Mouse (Mus musculus): ENCODE results near the gene Plaur. TPM values are rescaled to one million over a fixed set of nuclear protein-coding genes. Genes with fewer than 3 reads are reported as not detected.

Gene Plaur
- polyA plus RNA-seq, 1 experiment from 2014 or later: 0.59 TPM

DNA sequence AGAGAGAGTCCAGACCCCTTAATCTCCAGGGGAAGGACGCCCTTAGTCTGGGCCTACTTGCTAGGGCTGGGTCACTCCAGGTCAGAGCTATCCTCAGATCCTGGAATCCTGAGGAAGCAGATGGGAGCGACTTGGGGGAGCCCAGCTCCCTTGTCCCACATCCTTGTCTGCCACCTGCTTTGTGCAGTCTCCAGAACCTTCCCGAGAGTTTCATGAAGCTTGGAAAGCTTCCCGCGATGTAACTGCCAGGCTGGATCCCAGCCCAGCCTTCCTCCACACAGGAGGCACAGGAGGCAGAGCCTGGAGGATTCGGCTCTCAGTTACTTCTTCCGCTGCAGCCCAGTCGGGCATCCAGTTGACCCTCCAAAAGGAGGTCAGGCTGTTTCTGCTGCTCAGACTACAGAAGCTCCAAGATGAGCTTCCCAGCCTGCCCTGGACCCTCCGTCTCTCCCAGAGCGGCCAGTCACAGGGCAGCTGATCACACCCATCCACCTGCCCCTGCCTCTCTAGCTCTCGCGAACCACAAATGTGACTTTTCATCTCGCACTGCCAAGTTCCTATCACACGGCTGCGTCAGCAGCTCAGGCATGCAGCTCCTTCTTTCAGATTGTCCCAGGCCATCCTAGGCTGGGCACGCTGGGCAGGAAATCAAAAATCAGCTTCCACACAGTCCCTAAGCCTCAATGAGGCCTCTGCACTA, 32.7 kb upstream of the Plaur start:
- no peak overlapping the region for H3K4me2 ChIP-seq (replicated peaks)
- peaks cover 9% of the 10 kb centered on the region for H3K27me3 ChIP-seq
- no peak overlapping the region for H3K27ac ChIP-seq
- WGBS: 73% methylated on average over 16 of the region's 16 CpGs
- H3K9ac ChIP-seq: no peak overlapping the region
- ATAC-seq (ENCODE audit: low FRiP score): no peak
- no peaks in the 10 kb centered on the region for H3K36me3 ChIP-seq
- H3K4me3 ChIP-seq: no peak overlapping the region
- H3K9me3 ChIP-seq (replicated peaks): 0 out of 2 replicates have a peak, but pooled peaks cover 5% of the 10 kb centered on the region
- H3K4me1 ChIP-seq: no peaks in the 10 kb centered on the region

DNA sequence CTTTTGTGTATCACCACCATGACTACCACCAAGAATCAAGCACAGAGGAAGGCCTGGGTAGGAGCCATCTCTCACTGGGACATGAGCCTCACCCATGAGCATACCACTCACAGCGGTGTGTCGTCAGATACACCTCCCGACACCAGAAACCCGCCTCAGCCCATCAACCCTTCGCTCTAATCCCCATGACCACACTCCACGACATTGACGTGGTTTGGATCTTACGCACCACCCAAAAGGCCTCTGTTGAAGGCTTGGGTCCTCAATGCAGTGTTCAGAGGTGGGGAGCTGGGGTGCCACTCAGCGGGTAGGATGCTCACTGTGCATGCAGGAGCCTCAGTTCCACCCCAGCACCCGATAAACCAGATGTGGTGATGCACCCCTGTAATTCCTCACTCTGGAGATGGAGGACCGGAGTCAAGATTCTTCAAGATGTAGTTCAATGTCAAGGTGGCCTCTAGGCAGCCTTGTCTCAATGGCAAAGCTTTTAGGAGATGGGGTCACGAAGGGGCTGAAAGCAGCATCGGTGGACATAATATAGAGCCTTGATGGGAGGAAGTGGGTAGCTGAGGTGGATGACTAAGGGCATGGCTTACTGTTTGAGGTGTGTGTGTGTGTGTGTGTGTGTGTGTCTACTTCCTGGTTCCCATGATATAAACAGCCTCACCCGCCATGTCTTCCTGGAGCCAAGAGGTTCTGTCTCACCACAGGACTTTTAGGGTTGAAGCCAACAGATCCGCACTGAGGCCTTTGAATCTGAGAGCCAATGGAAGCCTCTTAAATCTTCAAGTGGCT, 31.5 kb upstream of the Plaur start:
- Histone ChIP-seq H3K4me3 (no peak overlapping the region), H3K36me3 (no peaks in the 10 kb centered on the region), H3K4me2 (replicated peaks) (no peak overlapping the region), H3K27ac (no peak overlapping the region), H3K9ac (no peak overlapping the region), H3K9me3 (replicated peaks) (0 out of 2 replicates have a peak, but pooled peaks cover 5% of the 10 kb centered on the region), H3K27me3 (peaks cover 9% of the 10 kb centered on the region), H3K4me1 (no peaks in the 10 kb centered on the region)
- no peak for ATAC-seq (ENCODE audit: low FRiP score)
- 93% methylated on average over 15 of the region's 15 CpGs for WGBS

DNA sequence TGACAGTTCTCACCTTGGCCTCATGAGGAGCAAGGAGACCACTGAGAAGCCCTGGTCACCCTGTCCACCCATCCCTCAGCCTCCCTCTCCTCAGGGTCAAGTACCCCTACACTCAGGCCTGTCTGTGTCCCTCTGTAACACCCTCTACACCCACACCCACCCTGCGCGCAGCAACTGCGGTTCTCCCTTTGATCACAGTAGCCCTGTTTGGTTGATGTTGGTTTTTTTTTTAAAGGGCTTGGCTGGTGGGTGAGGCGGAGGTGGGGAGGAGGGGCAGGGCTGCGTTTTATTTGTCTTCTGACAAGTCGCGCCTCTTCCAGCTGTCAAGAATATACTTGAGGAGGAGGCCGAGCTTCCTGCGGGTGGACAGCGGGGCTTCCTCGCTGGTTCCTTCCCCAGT, 30.6 kb upstream of the Plaur start:
- Histone ChIP-seq H3K4me1 (no peaks in the 10 kb centered on the region), H3K9me3 (replicated peaks) (0 out of 2 replicates have a peak, but pooled peaks cover 5% of the 10 kb centered on the region), H3K27ac (no peak overlapping the region), H3K9ac (no peak overlapping the region), H3K4me2 (replicated peaks) (no peak overlapping the region), H3K27me3 (peaks cover 9% of the 10 kb centered on the region), H3K36me3 (no peaks in the 10 kb centered on the region), H3K4me3 (no peak overlapping the region)
- ATAC-seq (ENCODE audit: low FRiP score): no peak
- 66% methylated on average over 11 of the region's 11 CpGs for WGBS

DNA sequence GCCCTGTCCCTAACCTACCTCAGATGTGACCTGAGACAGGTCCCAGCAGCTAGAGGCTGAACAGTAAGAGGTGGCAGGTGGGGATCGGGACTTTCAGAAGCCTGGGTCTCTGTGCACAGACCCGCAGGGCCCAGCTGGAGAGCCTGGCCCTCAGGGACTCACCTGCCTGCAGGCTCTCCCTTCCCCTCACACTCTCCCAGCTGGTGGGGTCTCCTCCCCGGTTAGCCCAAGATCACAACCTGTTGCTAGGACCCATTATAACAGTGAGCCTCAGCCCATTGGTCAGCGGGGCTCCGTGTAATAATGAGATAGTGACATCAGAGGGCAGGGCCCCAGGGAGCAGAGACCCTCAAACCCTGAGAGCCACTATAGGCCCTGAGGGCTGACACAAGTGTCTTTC, 27.0 kb upstream of the Plaur start:
- no peak overlapping the region for H3K4me2 ChIP-seq (replicated peaks)
- WGBS: 71% methylated on average over 5 of the region's 5 CpGs
- ATAC-seq (ENCODE audit: low FRiP score): no peak
- H3K4me3 ChIP-seq: no peak overlapping the region
- H3K36me3 ChIP-seq: no peaks in the 10 kb centered on the region
- peaks cover 9% of the 10 kb centered on the region for H3K27me3 ChIP-seq
- no peaks in the 10 kb centered on the region for H3K4me1 ChIP-seq
- 0 out of 2 replicates have a peak, but pooled peaks cover 5% of the 10 kb centered on the region for H3K9me3 ChIP-seq (replicated peaks)
- H3K9ac ChIP-seq: no peak overlapping the region
- no peak overlapping the region for H3K27ac ChIP-seq

DNA sequence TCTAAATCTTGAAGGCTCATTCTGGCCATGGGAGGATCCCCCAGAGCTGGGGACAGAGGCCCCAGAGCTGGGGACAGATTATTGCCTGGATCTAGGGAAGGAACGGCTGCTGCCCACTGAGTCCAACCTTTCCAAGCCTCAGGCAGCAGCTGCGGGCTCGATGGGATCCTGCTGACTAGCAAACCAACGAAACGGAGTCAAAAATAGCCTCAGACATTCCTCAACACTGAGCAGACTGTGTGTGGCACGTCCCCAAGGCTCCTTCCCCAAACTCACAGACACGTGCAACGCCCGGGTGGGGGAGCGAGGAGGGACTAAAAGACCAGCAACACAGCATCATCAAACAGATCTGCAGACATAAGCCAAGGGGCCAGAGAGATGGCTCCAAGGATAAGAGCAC, 24.3 kb upstream of the Plaur start:
- Histone ChIP-seq H3K27me3 (peaks cover 5% of the 10 kb centered on the region), H3K4me1 (no peaks in the 10 kb centered on the region), H3K36me3 (no peaks in the 10 kb centered on the region), H3K9ac (no peak overlapping the region), H3K4me3 (no peak overlapping the region), H3K27ac (no peak overlapping the region), H3K9me3 (replicated peaks) (0 out of 2 replicates have a peak, but pooled peaks cover 2% of the 10 kb centered on the region), H3K4me2 (replicated peaks) (no peak overlapping the region)
- 80% methylated on average over 10 of the region's 10 CpGs for whole genome bisulfite sequencing
- ATAC-seq (ENCODE audit: low FRiP score): no peak

DNA sequence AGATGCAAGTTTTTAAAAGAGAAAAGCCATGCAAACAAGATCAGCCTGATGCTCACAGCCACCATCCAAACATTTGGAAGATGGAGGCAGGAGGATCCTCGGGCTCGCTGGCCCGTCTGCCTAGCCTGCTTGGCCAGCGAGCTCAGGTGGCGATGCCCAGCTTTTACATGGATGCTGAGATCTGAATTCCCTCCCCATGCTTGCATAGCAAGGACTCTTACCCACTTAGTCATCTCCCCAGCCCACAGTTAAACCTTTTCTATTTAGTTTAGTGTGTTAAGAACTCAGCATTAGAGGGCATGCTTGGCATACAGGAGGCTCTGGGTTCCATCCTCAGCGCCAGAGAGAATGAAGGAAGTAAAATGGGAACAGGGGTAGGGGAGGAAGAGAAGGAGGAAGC, 23.1 kb upstream of the Plaur start:
- Histone ChIP-seq H3K4me3 (no peak overlapping the region), H3K9ac (no peak overlapping the region), H3K4me2 (replicated peaks) (no peak overlapping the region), H3K36me3 (no peaks in the 10 kb centered on the region), H3K27me3 (no peaks in the 10 kb centered on the region), H3K9me3 (replicated peaks) (no peaks in the 10 kb centered on the region), H3K4me1 (no peaks in the 10 kb centered on the region), H3K27ac (no peak overlapping the region)
- ATAC-seq (ENCODE audit: low FRiP score): no peak
- 79% methylated on average over 6 of the region's 6 CpGs for WGBS

DNA sequence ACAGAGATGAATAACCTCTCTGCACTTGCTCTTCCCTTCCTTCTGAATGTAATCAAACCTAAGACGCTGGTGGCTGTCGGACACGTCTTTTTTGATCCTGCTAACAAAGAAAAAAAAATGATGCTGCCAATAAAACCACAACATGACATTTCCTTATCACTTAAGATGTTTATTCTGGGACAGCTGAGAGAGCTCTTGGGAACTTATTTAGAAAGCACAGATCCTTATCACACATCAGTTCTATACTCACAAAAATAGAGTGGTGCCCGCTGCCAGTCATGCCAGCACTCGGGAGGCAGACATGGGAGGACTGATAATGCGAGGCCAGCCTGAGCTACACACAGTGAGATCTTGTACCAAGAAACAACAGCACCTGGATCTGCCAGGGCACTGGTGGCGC, 22.4 kb upstream of the Plaur start:
- Histone ChIP-seq H3K4me1 (no peaks in the 10 kb centered on the region), H3K9me3 (replicated peaks) (no peaks in the 10 kb centered on the region), H3K9ac (no peak overlapping the region), H3K4me2 (replicated peaks) (no peak overlapping the region), H3K4me3 (no peak overlapping the region), H3K27me3 (no peaks in the 10 kb centered on the region), H3K27ac (no peak overlapping the region), H3K36me3 (no peaks in the 10 kb centered on the region)
- no peak for ATAC-seq (ENCODE audit: low FRiP score)
- 77% methylated on average over 7 of the region's 7 CpGs for WGBS

DNA sequence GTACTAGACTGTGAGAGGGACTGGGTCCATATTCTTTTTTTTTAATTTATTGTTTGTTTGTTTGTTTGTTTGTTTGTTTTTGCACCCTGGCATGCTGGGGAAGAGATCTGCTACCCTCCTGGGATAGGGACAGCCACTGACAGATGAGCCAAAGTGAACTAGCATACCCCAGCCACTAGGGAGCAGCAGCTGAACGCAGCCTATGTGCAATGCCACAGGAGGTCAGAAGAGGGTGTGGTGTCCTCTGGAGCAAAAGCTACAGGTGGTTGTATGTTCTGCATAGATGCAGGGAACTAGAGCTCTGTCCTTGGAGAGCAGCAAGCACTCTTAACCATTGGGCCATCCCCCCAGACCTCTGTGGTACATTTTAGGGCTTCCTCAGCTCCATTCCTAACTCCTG, 20.5 kb upstream of the Plaur start:
- H3K9ac ChIP-seq: no peak overlapping the region
- no peak overlapping the region for H3K27ac ChIP-seq
- WGBS: 0% methylated on average over 1 of the region's 1 CpGs
- no peaks in the 10 kb centered on the region for H3K36me3 ChIP-seq
- no peaks in the 10 kb centered on the region for H3K27me3 ChIP-seq
- no peak overlapping the region for H3K4me3 ChIP-seq
- H3K9me3 ChIP-seq (replicated peaks): no peaks in the 10 kb centered on the region
- no peak overlapping the region for H3K4me2 ChIP-seq (replicated peaks)
- no peak for ATAC-seq (ENCODE audit: low FRiP score)
- no peaks in the 10 kb centered on the region for H3K4me1 ChIP-seq

DNA sequence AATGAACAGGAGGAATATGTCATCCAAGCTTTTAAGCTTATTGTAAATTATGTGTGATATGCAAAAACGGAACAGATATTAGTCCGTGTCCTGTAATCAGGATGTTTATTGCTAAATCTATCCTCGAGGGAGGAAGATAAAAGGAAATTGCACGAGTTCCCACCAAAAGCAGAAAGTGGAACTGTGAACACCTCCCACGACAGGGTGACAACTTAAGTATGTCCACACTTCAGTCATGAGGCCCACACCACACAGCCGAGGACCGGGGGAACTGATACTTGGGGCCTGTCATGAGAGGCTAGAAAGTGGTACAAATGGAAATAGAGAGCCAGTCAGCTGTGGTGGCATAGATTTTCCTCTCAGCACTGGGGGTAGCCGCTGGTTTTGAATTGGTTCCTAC, 20.0 kb upstream of the Plaur start:
- Histone ChIP-seq H3K9ac (no peak overlapping the region), H3K36me3 (no peaks in the 10 kb centered on the region), H3K9me3 (replicated peaks) (no peaks in the 10 kb centered on the region), H3K4me2 (replicated peaks) (no peak overlapping the region), H3K4me1 (no peaks in the 10 kb centered on the region), H3K27ac (no peak overlapping the region), H3K4me3 (no peak overlapping the region), H3K27me3 (no peaks in the 10 kb centered on the region)
- ATAC-seq (ENCODE audit: low FRiP score): no peak
- 71% methylated on average over 8 of the region's 8 CpGs for WGBS

DNA sequence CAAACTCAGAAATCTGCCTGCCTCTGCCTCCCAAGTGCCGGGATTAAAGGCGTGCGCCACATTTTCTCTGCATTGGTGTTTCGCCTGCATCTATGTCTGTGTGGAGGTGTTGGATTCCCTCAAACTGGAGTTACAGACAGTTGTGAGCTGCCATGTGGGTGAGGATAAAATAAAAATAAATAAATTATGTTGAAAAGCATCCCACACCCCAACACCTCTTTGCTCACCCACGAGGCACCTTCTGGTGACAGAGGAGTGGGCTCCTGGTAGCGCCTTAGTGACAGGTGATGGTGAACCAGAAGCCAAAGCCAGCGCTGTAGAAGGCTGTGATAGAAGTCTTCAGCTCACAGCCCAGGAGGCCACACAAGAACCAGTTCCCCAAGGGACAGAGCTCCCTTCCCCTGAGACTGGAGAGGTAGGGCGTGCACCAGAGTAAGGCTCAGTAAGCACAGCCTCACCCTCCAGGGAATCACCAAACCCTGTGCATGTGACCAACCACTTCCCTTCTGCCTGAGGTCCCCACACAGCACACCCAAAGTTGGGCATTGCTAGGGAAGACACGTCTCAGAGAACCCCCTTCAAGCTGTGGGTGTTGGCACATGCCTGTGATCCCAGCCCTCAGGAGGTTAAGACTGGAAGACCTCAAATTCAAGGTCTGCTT, 16.9 kb upstream of the Plaur start:
- 91% methylated on average over 9 of the region's 9 CpGs for WGBS
- Histone ChIP-seq H3K36me3 (no peaks in the 10 kb centered on the region), H3K4me3 (no peak overlapping the region), H3K4me2 (replicated peaks) (no peak overlapping the region), H3K27ac (no peak overlapping the region), H3K27me3 (no peaks in the 10 kb centered on the region), H3K9me3 (replicated peaks) (no peaks in the 10 kb centered on the region), H3K9ac (no peak overlapping the region), H3K4me1 (no peaks in the 10 kb centered on the region)
- no peak for ATAC-seq (ENCODE audit: low FRiP score)

DNA sequence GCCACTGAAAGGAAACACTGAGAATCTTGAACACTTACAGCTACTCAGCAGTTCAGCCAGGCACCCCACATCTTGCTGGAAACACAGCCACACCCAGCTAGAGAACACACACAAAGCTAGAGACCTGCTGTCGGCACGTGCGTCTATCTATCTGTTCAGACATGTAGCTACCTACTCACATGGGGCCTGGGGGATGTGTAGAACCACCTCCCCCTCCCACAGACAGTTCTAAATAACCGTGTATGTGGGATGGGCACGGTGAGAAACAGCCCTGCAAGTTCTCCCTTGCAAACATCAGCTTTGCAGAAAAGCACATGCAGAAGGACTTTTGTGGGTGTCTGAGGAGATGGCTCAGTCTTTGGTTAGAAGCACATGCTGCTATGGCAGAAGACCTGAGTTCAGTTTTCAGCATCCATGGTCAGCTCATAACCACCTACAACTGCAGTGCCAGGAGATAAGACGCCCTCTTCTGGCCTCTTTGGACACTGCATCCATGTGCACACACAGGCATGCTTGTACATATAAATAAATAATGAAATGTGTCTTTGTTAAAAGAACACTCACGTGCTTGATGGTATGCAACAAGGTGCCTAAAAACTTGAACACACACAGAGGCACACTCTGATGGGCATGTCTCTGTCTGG, 15.5 kb upstream of the Plaur start:
- no peak overlapping the region for H3K4me2 ChIP-seq (replicated peaks)
- 75% methylated on average over 7 of the region's 7 CpGs for WGBS
- H3K36me3 ChIP-seq: no peaks in the 10 kb centered on the region
- ATAC-seq (ENCODE audit: low FRiP score): no peak
- no peak overlapping the region for H3K4me3 ChIP-seq
- H3K27ac ChIP-seq: no peak overlapping the region
- no peak overlapping the region for H3K9ac ChIP-seq
- no peaks in the 10 kb centered on the region for H3K9me3 ChIP-seq (replicated peaks)
- H3K4me1 ChIP-seq: no peaks in the 10 kb centered on the region
- peaks cover 2% of the 10 kb centered on the region; the same call in 1 of the 2 replicates for H3K27me3 ChIP-seq

All from hindbrain, embryonic 12.5 days (tissue).